Mouse (Mus musculus) testis, adult 2 months (tissue): ENCODE measurements around the gene Zfp872.

Experiments used
- CTCF ChIP-seq: fragments of 200-500 bp; IDR thresholded peaks from 2 replicates; pipeline ENCODE4 v1.5.1; 2012; ENCODE audit warnings: low read depth, mild to moderate bottlenecking, inconsistent platforms, low read length, moderate library complexity; ENCODE audit not compliant: control insufficient read depth, insufficient read depth, insufficient replicate concordance
- POLR2A ChIP-seq: fragments of 200-500 bp; IDR thresholded peaks from 2 replicates; pipeline ENCODE4 v1.6.1; 2012; ENCODE audit warnings: low read depth, mild to moderate bottlenecking, inconsistent platforms, low read length, moderate library complexity; ENCODE audit not compliant: control insufficient read depth

DNA sequence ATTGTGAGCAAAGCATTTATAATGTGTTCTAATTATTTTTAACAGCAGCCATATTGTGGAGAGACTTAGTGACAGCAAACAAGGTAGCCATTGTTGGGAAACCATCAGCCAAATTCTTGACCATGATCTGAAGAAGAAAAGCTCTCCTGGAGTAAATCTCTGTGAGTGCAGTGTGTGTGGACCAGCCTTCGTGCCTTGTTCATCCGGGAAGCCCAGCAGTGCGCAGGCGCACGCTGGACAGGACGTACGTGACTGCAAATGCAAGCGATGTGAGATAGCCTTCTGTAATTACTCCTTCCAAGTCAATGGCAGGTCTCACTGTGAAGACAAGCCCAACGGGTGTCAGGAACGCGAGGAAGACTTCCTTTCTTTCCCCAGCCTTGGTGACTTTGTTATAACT, 18.6 kb upstream of the Zfp872 start:
- TF ChIP-seq CTCF (no peak), POLR2A (no peak)
